Comparison of ENCODE assay signal across 11 mouse cellular contexts in the genomic region with DNA sequence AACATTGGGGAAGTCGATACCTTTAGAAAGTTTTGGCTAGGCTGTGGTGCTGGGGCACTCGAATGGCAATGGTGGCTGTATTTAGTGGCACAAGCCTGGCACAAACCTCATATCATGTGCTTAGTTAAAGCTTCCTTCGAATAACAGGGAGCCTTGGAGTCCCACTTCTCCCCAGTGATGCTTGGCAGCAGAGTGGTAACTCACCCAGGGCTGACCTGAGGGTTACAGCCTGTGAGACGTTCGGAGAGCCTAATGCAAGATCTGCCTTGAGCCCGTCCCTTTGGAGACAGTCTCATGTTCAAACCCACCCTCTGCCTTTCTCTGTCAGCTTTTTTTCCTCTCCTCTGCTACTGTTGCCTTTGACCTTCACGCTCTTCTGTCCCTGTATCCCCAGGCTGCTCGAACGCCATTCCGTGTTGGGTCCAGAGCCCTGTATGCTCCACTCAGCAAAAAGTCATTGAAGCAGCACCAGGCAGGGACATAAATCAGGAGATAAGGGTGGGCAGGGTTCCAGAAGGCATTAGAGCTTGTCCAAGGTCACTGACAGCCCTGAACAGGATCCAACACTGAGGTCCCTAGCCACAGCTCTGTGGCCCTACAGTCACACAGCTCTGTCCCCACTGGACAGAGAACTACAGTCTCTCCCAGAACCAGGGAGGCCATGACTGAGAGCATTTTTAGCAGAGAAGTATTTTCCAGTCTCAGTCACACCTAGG. TPM values are rescaled to one million over a fixed set of nuclear protein-coding genes. Genes with fewer than 3 reads are reported as not detected.
DNase-seq lines count a peak whose midpoint lies in the region; ATAC-seq and TF ChIP-seq lines count a peak whose summit lies in the region.
"Had no signal": no experiment of that assay in that cellular context is flagged by ENCODE, and none has a peak within 500 bp of the region (broad histone marks: within the 10 kb centered on the region; RNA-seq: fewer than 3 reads in every experiment).

No protein-coding gene starts in this region.

- H3K27me3 ChIP-seq in liver, embryonic 12.5 days (replicated peaks) = peaks cover 6% of the 10 kb centered on the region; the same call in 1 of the 2 replicates
- no peaks in the 10 kb centered on the region for H3K27me3 ChIP-seq in thymus, adult 2 months (ENCODE audit: control insufficient read depth, insufficient read depth, low read length)
- H3K27me3 ChIP-seq in midbrain, embryonic 14.5 days (ENCODE audit: control insufficient read depth, insufficient read depth, low read length) = no peaks in the 10 kb centered on the region
- H3K27me3 ChIP-seq: forebrain, embryonic 12.5 days had no signal

- no peaks in the 10 kb centered on the region for H3K9me3 ChIP-seq in liver, embryonic 12.5 days (replicated peaks)
- H3K9me3 ChIP-seq in midbrain, embryonic 14.5 days (ENCODE audit: control insufficient read depth, low read length) = no peaks in the 10 kb centered on the region
- H3K9me3 ChIP-seq: forebrain, embryonic 12.5 days had no signal

- DNase-seq in 416B (ENCODE audit: low read depth) (peak; percentile 43), MN1 (ENCODE audit: low spot score) (peak; percentile 58)
- DNase-seq in heart, postnatal 4 days = peak; percentile 55
- DNase-seq in thymus, adult 2 months = no peak
- no peak for DNase-seq in right cerebral cortex, adult 18-20 months
- no peak for DNase-seq in midbrain, embryonic 14.5 days
- DNase-seq: cerebellum, adult 11 months; thymus, postnatal 25 days had no signal

- peaks cover 66% of the 10 kb centered on the region for H3K4me1 ChIP-seq in liver, embryonic 12.5 days
- H3K4me1 ChIP-seq in thymus, adult 2 months (replicated peaks; ENCODE audit: control insufficient read depth, insufficient read depth, low read length) = no peaks in the 10 kb centered on the region
- H3K4me1 ChIP-seq in midbrain, embryonic 14.5 days (ENCODE audit: control insufficient read depth, insufficient read depth, low read length) = no peaks in the 10 kb centered on the region
- H3K4me1 ChIP-seq: forebrain, embryonic 12.5 days had no signal

- TF ChIP-seq POLR2A in thymus, adult 2 months (IDR thresholded peaks at IDR 0.05; ENCODE audit: control insufficient read depth, extremely low read depth, insufficient read depth, low read length, poor library complexity) = no peak

- ATAC-seq in liver, embryonic 12.5 days = no peak
- ATAC-seq in midbrain, embryonic 14.5 days (ENCODE audit: low FRiP score, low TSS enrichment) = no peak

- H3K27ac ChIP-seq in liver, embryonic 12.5 days = peak overlapping the region; percentile 93
- H3K27ac ChIP-seq in thymus, adult 2 months (ENCODE audit: control insufficient read depth, insufficient read depth, low read length) = no peak overlapping the region
- no peak overlapping the region for H3K27ac ChIP-seq in midbrain, embryonic 14.5 days (replicated peaks; ENCODE audit: low read depth, low read length)
- H3K27ac ChIP-seq: forebrain, embryonic 12.5 days; macrophage had no signal

- WGBS in liver, embryonic 12.5 days (ENCODE audit: insufficient replicate concordance) = 83% methylated on average over 10 of the region's 10 CpGs
- 92% methylated on average over 10 of the region's 10 CpGs for WGBS in thymus, adult 2 months
- WGBS in midbrain, embryonic 14.5 days = 85% methylated on average over 10 of the region's 10 CpGs

- TF ChIP-seq CTCF in thymus, adult 2 months (IDR thresholded peaks at IDR 0.05; ENCODE audit: borderline replicate concordance, control insufficient read depth, extremely low read depth, insufficient read depth, low read length, poor library complexity) = no peak

- no peak overlapping the region for H3K4me3 ChIP-seq in liver, embryonic 12.5 days
- H3K4me3 ChIP-seq in thymus, adult 2 months (ENCODE audit: control insufficient read depth, insufficient read depth, low read length) = no peak overlapping the region
- no peak overlapping the region for H3K4me3 ChIP-seq in midbrain, embryonic 14.5 days (replicated peaks; ENCODE audit: low read depth, low read length)
- H3K4me3 ChIP-seq: forebrain, embryonic 12.5 days had no signal

- H3K9ac ChIP-seq in liver, embryonic 12.5 days = peak overlapping the region; percentile 65
- H3K9ac ChIP-seq in midbrain, embryonic 14.5 days (replicated peaks; ENCODE audit: low read length) = no peak overlapping the region
- H3K9ac ChIP-seq: forebrain, embryonic 12.5 days had no signal

- H3K4me2 ChIP-seq in liver, embryonic 12.5 days = peak overlapping the region; percentile 70
- H3K4me2 ChIP-seq in midbrain, embryonic 14.5 days (ENCODE audit: low read length) = no peak overlapping the region
- H3K4me2 ChIP-seq: forebrain, embryonic 12.5 days had no signal

- no peaks in the 10 kb centered on the region for H3K36me3 ChIP-seq in liver, embryonic 12.5 days
- H3K36me3 ChIP-seq in thymus, adult 2 months (ENCODE audit: control insufficient read depth, insufficient read depth, low read length) = no peaks in the 10 kb centered on the region
- no peaks in the 10 kb centered on the region for H3K36me3 ChIP-seq in midbrain, embryonic 14.5 days (ENCODE audit: control insufficient read depth, insufficient read depth, low read length)
- H3K36me3 ChIP-seq: forebrain, embryonic 12.5 days had no signal

RNA-seq across cellular contexts. Expression of gene Cdkl1, which starts 9.0 kb away (rescaled TPM):
- total RNA-seq in heart, postnatal 4 days (2021) = 10 to 100 TPM; 12.3 to 12.7 TPM
- 0.67 and 0.74 TPM in 2 replicates for polyA plus RNA-seq in liver, embryonic 12.5 days (2016; fragmentation: Nextera tagmentation; extraction: Ambion mirVana)
- polyA plus RNA-seq in thymus, adult 2 months (2012; rRNA removed) = 2.5 TPM in 2 replicates
- 7.1 and 11.4 TPM in 2 replicates for polyA plus RNA-seq in midbrain, embryonic 14.5 days (2014; fragmentation: Nextera tagmentation; extraction: Ambion mirVana)
- polyA plus RNA-seq: macrophage had no signal

RNA-seq across cellular contexts. Expression of gene Atp5s, which starts 57.3 kb away (rescaled TPM):
- total RNA-seq in heart, postnatal 4 days (2021) = 10 to 100 TPM; 16.9 to 21.2 TPM
- 20.7 and 23.8 TPM in 2 replicates for polyA plus RNA-seq in liver, embryonic 12.5 days (2016; fragmentation: Nextera tagmentation; extraction: Ambion mirVana)
- polyA plus RNA-seq in thymus, adult 2 months (2012; rRNA removed) = 13.3 and 14.4 TPM in 2 replicates
- polyA plus RNA-seq in midbrain, embryonic 14.5 days (2014; fragmentation: Nextera tagmentation; extraction: Ambion mirVana) = 31.8 and 37.8 TPM in 2 replicates

RNA-seq across cellular contexts. Expression of gene L2hgdh, which starts 57.4 kb away (rescaled TPM):
- 10 to 100 TPM; 23.5 to 23.8 TPM for total RNA-seq in heart, postnatal 4 days (2021)
- 19.8 and 20.6 TPM in 2 replicates for polyA plus RNA-seq in liver, embryonic 12.5 days (2016; fragmentation: Nextera tagmentation; extraction: Ambion mirVana)
- polyA plus RNA-seq in thymus, adult 2 months (2012; rRNA removed) = 4.0 and 5.0 TPM in 2 replicates
- 9.8 and 10.8 TPM in 2 replicates for polyA plus RNA-seq in midbrain, embryonic 14.5 days (2014; fragmentation: Nextera tagmentation; extraction: Ambion mirVana)

Comparison
In these comparisons a context has a peak if more than half of its experiments do, and no peak if none do; other contexts are left out.
1. DNase-seq: peak in 416B (single experiment), MN1 (single experiment) and heart, postnatal 4 days (single experiment); none in thymus, adult 2 months (single experiment), right cerebral cortex, adult 18-20 months (single experiment) and midbrain, embryonic 14.5 days (single experiment).